Mouse (Mus musculus): ENCODE results near the gene Zyx.

Zyx gene

GRCm38 (mm10) chr6:42364607-42365006 is 15.2 kb downstream of the Zyx start:
- DNase-seq (ENCODE audit: low spot score in 2 of 2): no peak

- DNase-seq (ENCODE audit: low spot score in 2 of 2): no peak
These were observed 15.8 kb downstream of the Zyx start for GRCm38 (mm10) chr6:42365215-42365614.

- DNase-seq (ENCODE audit: low spot score in 2 of 2): no peak
These were observed 20.4 kb downstream of the Zyx start for GRCm38 (mm10) chr6:42369870-42370269.

DNA sequence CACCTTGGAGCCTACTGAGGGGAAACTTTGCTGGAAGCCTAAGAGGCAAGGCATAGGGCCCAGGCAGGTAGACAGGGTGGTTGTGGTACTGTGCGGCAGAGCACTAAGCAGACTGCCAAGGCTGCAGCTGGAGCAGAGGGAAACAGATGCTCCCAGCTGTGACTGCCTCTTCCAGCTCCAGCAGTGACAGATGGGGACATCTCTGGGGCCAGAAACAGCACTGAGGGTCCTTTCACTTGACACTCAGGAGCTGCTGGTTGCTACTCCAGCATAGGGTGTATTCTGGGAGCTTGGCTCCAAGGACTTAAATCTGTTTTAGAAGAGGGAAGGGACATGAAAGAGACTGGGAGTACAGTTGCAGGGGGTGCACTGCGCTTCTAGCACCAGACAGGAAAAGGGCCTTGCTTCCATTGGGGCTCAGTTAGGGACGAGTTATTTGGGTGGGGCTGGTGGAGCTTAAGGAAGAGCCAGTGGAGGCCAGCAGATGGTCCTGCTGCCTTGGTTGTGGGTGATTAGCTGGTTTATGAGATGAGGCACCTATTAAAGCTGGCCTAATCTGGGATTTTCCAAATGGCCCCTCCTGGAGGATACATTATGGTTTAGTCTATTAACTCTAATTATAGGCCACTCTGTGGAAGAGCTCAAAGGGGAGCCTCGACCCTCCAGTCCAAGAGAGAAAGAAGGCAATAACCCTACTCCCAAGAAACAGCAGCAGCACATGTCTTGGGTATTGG is 21.4 kb downstream of the Zyx start:
- no peak for DNase-seq (ENCODE audit: low spot score in 2 of 2)

GRCm38 (mm10) chr6:42372001-42372400 is 22.6 kb downstream of the Zyx start:
- DNase-seq (ENCODE audit: low spot score in 2 of 2): no peak

DNA sequence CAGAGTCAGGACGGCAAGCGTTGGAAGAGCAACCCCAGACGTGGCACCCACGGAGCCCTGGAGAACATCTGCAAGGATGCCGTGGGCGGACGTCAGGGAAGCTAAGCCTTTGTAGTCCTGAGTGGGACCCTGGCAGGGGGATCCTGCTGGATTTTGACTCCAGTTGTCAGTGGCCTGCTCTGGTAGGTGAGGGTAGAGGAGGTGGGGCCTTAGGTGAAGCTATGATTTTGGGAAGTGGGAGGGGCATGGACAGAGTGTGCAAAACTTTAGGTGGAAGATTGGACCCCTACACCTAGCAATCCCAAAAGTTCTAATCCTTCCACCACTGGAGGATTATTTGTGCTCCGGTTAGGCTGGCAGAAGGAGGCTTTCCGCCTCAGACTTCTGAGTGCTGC is 23.0 kb downstream of the Zyx start:
- DNase-seq (ENCODE audit: low spot score in 2 of 2): no peak

- DNase-seq (ENCODE audit: low spot score in 2 of 2): peak in 1 of 2 experiments; percentile 67
These were observed 23.6 kb downstream of the Zyx start, which contains the start of gene Epha1 for GRCm38 (mm10) chr6:42372816-42373547. TSS of gene Epha1 (minus strand) at chr6:42373268.

- DNase-seq (ENCODE audit: low spot score in 2 of 2): no peak
These were observed 24.4 kb downstream of the Zyx start for GRCm38 (mm10) chr6:42373669-42374430.

GRCm38 (mm10) chr6:42374701-42375100 is 25.3 kb downstream of the Zyx start:
- DNase-seq (ENCODE audit: low spot score in 2 of 2): no peak

GRCm38 (mm10) chr6:42375131-42375530 is 25.7 kb downstream of the Zyx start:
- no peak for DNase-seq (ENCODE audit: low spot score in 2 of 2)

- DNase-seq (ENCODE audit: low spot score in 2 of 2): no peak
These were observed 26.6 kb downstream of the Zyx start for GRCm38 (mm10) chr6:42376016-42376415.

DNA sequence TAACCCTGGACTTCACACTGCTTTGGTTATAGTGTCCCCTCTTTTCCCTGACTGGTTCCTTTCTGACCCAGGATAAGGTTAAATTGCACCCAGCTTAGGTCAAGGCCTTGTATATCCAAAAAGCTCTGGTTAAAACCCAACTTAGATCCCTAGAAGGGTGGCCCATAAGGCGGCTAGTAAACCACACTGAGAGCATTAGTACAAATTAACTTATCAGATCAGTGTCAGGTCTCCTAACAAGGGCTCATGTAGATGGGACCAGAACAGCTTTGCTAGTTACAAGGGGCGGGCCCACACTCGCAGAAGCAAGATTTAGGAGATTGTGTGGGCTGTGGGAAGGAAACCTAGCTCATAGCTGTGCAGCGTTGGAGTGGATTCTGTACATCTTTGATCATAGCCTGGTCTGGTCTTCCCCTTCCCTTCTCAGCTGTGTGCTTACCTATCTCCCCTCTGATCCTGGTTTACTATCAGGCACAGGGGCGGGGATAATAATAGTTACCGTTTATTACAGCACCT is 27.1 kb downstream of the Zyx start:
- DNase-seq (ENCODE audit: low spot score in 2 of 2): no peak

DNA sequence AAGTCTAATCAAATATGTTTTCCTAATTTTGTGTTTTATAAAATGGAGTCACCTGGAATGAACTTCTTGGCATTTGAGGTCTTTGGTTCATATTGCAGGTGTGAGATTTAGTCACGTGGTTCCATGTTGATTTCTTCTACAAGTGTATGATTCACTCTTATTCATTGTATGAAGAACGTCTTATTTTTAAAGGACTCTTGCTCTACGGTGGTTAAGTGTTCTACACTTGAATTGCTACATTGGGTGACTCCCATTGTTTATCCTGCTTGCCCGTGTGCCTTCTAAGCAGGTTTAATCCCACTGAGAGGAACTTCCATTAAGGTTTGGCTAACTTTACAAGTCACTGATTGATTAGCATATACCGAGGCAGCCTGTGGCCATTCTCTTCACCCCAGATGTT is 27.9 kb downstream of the Zyx start:
- no peak for DNase-seq (ENCODE audit: low spot score in 2 of 2)

DNA sequence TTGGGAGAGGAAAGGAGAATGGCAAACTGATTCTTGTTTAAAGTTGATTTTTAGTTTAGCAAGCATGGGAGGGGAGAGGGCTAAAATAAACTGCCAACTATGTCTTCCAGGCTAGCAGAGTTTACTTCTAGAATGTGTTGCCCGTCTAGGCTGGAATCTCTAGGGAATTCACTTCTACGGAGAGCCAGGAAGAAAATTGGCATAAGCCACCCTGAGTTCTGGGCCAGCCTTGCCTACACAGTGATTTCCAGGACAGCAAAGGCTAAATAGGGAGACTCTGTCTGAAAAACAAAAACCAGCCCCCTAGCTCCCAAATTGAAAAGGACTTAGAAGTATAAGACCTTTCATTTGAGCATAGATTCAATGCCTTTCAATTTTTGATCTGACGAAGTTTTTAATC is 30.1 kb downstream of the Zyx start:
- DNase-seq (ENCODE audit: low spot score in 2 of 2): no peak

DNA sequence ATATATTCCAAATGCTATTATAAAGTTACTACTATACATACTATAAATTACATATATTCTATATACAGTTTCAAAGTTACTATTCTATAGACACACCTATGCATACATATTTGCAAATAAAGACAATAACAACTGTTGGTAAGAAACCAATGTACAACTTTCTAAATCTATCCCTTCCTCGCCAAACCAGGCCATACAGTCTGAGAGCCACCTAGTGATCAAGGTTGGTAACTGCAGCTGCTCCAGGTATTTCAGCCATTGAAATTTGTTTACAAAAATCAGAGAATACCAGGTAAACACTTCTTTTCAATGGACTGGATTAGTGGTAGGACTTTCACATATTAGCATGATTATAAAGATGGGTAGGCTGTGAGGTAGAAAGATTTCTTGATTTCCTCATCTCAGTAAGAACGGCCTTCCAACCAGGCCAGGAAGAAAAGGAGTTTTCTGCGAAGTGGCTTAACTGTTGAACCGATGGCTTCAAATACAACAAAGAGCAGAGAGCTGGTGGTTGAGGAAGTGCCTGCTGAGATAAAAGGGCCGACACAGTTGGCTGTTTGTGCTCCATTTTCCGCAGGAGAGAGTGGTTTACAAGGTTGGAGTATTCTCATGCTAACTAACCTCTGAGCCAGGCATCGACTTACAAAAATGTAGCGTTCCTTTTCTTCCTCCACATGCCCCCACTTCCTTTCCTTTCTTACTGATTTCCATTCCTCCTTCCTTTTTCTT is 31.1 kb downstream of the Zyx start:
- no peak for DNase-seq (ENCODE audit: low spot score in 2 of 2)

- no peak for DNase-seq (ENCODE audit: low spot score in 2 of 2)
These were observed 31.8 kb downstream of the Zyx start for GRCm38 (mm10) chr6:42381221-42381620.

DNA sequence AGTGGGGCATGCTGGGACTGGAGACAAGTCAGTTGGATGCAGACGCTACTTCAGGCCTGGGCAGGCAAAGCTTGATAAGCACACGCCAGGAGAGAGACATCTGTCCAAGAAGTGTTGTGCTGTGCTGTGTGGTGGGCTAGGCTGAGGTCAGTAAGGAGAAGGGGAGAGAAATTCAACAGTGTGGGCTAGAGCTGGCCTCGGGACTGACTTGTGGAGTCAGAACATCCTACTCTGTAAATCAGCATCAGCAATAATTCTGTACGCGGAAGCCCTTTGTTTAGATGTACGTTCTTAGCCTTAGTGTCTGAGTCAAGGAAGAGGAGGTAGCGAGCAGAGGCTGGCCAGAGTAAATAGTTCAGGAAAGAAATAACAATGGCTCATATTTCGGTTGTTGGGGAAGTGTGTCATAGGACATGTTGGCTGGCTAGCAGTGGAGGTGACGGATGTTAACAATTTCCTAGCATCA is 32.5 kb downstream of the Zyx start:
- no peak for DNase-seq (ENCODE audit: low spot score in 2 of 2)

DNA sequence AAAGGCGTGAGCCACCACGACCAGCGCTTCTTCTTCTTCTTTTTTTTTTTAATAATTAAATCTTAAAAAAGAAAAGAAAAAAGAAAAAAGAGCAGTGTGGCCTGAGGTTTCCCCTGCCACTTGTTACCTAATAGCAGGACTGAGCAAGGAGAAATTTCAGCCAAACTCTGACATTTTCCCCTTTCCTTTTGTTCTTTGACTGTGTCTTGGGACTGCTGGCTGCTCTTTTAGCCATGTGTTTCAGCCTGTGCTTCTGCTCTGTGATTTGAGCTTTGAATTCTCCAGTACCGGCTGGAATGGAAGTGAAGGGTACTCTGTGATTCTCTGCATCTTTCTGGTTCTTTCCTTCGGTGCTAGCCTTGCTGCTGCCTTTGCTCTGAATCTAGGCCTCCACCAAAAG is 33.9 kb downstream of the Zyx start:
- no peak for DNase-seq (ENCODE audit: low spot score in 2 of 2)

GRCm38 (mm10) chr6:42385635-42386034 is 36.2 kb downstream of the Zyx start:
- no peak for DNase-seq (ENCODE audit: low spot score in 2 of 2)

DNA sequence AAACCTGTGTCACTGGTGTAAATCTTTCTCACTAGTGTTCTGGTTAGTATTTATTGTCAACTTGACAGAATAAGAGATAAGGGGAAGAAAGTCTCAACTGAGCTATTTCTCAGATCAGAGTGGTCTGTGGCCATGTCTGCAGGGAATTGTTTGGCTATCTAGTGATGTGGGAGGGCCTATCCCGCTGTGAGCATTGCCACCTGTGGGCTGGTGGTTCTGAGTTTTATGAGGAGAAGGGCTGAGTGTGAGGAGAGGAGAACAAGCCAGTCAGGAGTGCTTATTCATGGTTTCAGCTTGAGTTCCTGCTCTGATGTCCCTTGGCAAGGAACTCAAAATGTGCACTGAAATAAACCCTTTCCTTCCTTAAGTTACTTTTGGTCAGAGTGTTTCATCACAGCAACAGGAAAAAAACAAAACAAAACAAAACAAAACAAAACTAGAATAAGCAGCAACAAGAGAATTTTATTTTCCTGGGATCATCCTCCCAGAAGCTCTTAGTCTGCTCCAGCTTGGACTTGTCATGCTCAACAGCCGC is 42.4 kb downstream of the Zyx start:
- DNase-seq (ENCODE audit: low spot score in 2 of 2): no peak
